Mouse (Mus musculus): ENCODE data around the gene Ptprd. TPM values are rescaled to one million over a fixed set of nuclear protein-coding genes. Genes with fewer than 3 reads are reported as not detected.

Ptprd gene
- polyA plus RNA-seq, 1 experiment: 1.2 TPM

GRCm38 (mm10) chr4:78082744-78083143 lies 129.0 kb downstream of the Ptprd start:
- TF ChIP-seq MYOG (IDR thresholded peaks at IDR 0.05; ENCODE audit: control insufficient read depth, extremely low read depth, insufficient read length) (no peak), MYOD1 (IDR thresholded peaks at IDR 0.05; ENCODE audit: control insufficient read depth, insufficient read length, low read depth) (no peak), MAX (IDR thresholded peaks at IDR 0.05) (no peak), CTCF (IDR thresholded peaks at IDR 0.05; ENCODE audit: control insufficient read depth, insufficient read depth, insufficient read length) (no peak), CEBPB (IDR thresholded peaks at IDR 0.05; ENCODE audit: low read depth) (no peak), FOSL1 (IDR thresholded peaks at IDR 0.05; ENCODE audit: insufficient read depth, low read length, poor library complexity, severe bottlenecking) (no peak), USF1 (IDR thresholded peaks at IDR 0.05; ENCODE audit: low read depth) (no peak)
- no peaks in the 10 kb centered on the region for H3K27me3 ChIP-seq (ENCODE audit: control insufficient read depth, insufficient read depth, insufficient read length)
- H3K4me3 ChIP-seq (ENCODE audit: insufficient read depth, poor library complexity, severe bottlenecking): no peak overlapping the region
- no peak overlapping the region for H3ac ChIP-seq (ENCODE audit: control insufficient read depth, insufficient read length, low read depth)
- H3K79me3 ChIP-seq (ENCODE audit: low read depth): no peaks in the 10 kb centered on the region
- H3K79me2 ChIP-seq (ENCODE audit: control insufficient read depth, insufficient read depth): no peaks in the 10 kb centered on the region
- H3K36me3 ChIP-seq (ENCODE audit: control insufficient read depth, insufficient read depth): no peaks in the 10 kb centered on the region

DNA sequence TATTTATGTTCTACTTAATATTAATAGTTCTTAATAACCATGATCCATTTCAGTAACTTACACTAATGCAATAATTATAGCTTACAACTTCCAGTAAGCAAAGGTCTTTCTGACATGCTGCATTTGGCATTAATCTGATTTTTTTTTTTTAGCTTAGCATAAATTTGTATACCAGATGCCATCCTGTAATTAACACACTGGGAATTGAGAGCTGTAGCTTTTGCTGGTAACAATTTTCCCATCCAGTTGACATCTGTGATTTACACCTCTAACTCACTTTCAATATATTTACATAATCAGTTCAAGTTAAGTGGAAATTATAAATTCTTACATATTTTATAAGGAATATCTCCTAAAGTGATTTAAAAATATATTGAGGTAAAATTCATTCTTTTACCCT lies 134.3 kb downstream of the Ptprd start:
- Histone ChIP-seq H3K79me2 (ENCODE audit: control insufficient read depth, insufficient read depth) (no peaks in the 10 kb centered on the region), H3K4me3 (ENCODE audit: insufficient read depth, poor library complexity, severe bottlenecking) (no peak overlapping the region), H3K79me3 (ENCODE audit: low read depth) (no peaks in the 10 kb centered on the region), H3K27me3 (ENCODE audit: control insufficient read depth, insufficient read depth, insufficient read length) (no peaks in the 10 kb centered on the region), H3ac (ENCODE audit: control insufficient read depth, insufficient read length, low read depth) (no peak overlapping the region), H3K36me3 (ENCODE audit: control insufficient read depth, insufficient read depth) (no peaks in the 10 kb centered on the region)
- no peak for TF ChIP-seq MYOG (IDR thresholded peaks at IDR 0.05; ENCODE audit: control insufficient read depth, extremely low read depth, insufficient read length)
- TF ChIP-seq MAX (IDR thresholded peaks at IDR 0.05): no peak
- no peak for TF ChIP-seq MYOD1 (IDR thresholded peaks at IDR 0.05; ENCODE audit: control insufficient read depth, insufficient read length, low read depth)
- TF ChIP-seq USF1 (IDR thresholded peaks at IDR 0.05; ENCODE audit: low read depth): no peak
- TF ChIP-seq CEBPB (IDR thresholded peaks at IDR 0.05; ENCODE audit: low read depth): no peak
- no peak for TF ChIP-seq CTCF (IDR thresholded peaks at IDR 0.05; ENCODE audit: control insufficient read depth, insufficient read depth, insufficient read length)
- TF ChIP-seq FOSL1 (IDR thresholded peaks at IDR 0.05; ENCODE audit: insufficient read depth, low read length, poor library complexity, severe bottlenecking): no peak

GRCm38 (mm10) chr4:78077087-78077486 lies 134.7 kb downstream of the Ptprd start:
- Histone ChIP-seq H3K79me2 (ENCODE audit: control insufficient read depth, insufficient read depth) (no peaks in the 10 kb centered on the region), H3K27me3 (ENCODE audit: control insufficient read depth, insufficient read depth, insufficient read length) (no peaks in the 10 kb centered on the region)

DNA sequence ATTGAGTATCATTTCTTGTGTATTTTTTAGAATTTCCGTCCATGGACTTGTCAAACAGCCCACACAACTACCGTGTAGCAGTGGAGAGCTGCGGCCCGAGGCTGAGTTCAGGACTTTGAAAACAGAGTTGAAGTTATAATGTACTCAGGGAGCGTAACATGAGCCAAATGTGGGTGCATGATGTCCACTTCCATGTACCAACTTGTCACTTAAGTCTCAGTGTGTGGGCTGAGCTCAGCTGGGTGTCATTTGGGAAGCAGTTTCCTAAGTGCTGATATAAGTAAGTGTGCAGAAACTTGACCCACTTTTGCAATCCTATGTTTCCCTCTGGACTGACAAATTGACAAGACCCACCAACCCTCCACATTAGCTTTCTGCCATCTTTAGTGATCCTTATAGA lies 173.4 kb downstream of the Ptprd start:
- H3K79me3 ChIP-seq (ENCODE audit: low read depth): no peaks in the 10 kb centered on the region
- no peaks in the 10 kb centered on the region for H3K27me3 ChIP-seq (ENCODE audit: control insufficient read depth, insufficient read depth, insufficient read length)
- no peak overlapping the region for H3ac ChIP-seq (ENCODE audit: control insufficient read depth, insufficient read length, low read depth)
- no peaks in the 10 kb centered on the region for H3K36me3 ChIP-seq (ENCODE audit: control insufficient read depth, insufficient read depth)
- H3K4me3 ChIP-seq (ENCODE audit: insufficient read depth, poor library complexity, severe bottlenecking): no peak overlapping the region
- no peak for TF ChIP-seq MYOG (IDR thresholded peaks at IDR 0.05; ENCODE audit: control insufficient read depth, extremely low read depth, insufficient read length)
- TF ChIP-seq CEBPB (IDR thresholded peaks at IDR 0.05; ENCODE audit: low read depth): no peak
- no peak for TF ChIP-seq USF1 (IDR thresholded peaks at IDR 0.05; ENCODE audit: low read depth)
- no peak for TF ChIP-seq MYOD1 (IDR thresholded peaks at IDR 0.05; ENCODE audit: control insufficient read depth, insufficient read length, low read depth)
- TF ChIP-seq FOSL1 (IDR thresholded peaks at IDR 0.05; ENCODE audit: insufficient read depth, low read length, poor library complexity, severe bottlenecking): no peak
- TF ChIP-seq CTCF (IDR thresholded peaks at IDR 0.05; ENCODE audit: control insufficient read depth, insufficient read depth, insufficient read length): no peak
- TF ChIP-seq MAX (IDR thresholded peaks at IDR 0.05): no peak
- H3K79me2 ChIP-seq (ENCODE audit: control insufficient read depth, insufficient read depth): no peaks in the 10 kb centered on the region

More at GRCm38 (mm10) chr4:78077087-78077486, 134.7 kb downstream of the Ptprd start:
- no peaks in the 10 kb centered on the region for H3K79me3 ChIP-seq (ENCODE audit: low read depth)
- no peak overlapping the region for H3K4me3 ChIP-seq (ENCODE audit: insufficient read depth, poor library complexity, severe bottlenecking)
- TF ChIP-seq CEBPB (IDR thresholded peaks at IDR 0.05; ENCODE audit: low read depth) (no peak), FOSL1 (IDR thresholded peaks at IDR 0.05; ENCODE audit: insufficient read depth, low read length, poor library complexity, severe bottlenecking) (no peak), CTCF (IDR thresholded peaks at IDR 0.05; ENCODE audit: control insufficient read depth, insufficient read depth, insufficient read length) (no peak), USF1 (IDR thresholded peaks at IDR 0.05; ENCODE audit: low read depth) (no peak), MAX (IDR thresholded peaks at IDR 0.05) (no peak), MYOD1 (IDR thresholded peaks at IDR 0.05; ENCODE audit: control insufficient read depth, insufficient read length, low read depth) (no peak), MYOG (IDR thresholded peaks at IDR 0.05; ENCODE audit: control insufficient read depth, extremely low read depth, insufficient read length) (no peak)
- no peaks in the 10 kb centered on the region for H3K36me3 ChIP-seq (ENCODE audit: control insufficient read depth, insufficient read depth)
- H3ac ChIP-seq (ENCODE audit: control insufficient read depth, insufficient read length, low read depth): no peak overlapping the region

DNA sequence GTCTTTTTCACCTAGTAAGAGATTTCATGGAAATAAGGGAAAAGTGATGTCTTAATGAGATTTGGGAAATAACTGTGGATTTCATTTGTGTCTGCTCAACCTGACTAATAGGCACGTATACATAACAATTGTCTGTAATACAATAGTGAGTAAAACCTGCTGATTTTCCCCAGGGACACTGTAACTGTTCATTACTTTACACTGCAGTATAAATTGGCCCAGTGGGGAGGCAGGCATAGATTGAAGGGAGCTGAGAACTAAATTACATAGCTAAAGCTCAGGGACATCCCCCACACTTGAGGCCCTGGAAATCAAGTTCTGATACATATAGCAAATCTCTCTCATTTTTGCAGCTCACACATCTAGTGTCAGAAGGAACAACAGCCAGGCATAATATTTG lies 209.7 kb downstream of the Ptprd start:
- TF ChIP-seq CTCF (IDR thresholded peaks at IDR 0.05; ENCODE audit: control insufficient read depth, insufficient read depth, insufficient read length): no peak
- no peak for TF ChIP-seq CEBPB (IDR thresholded peaks at IDR 0.05; ENCODE audit: low read depth)
- no peak for TF ChIP-seq MAX (IDR thresholded peaks at IDR 0.05)
- TF ChIP-seq FOSL1 (IDR thresholded peaks at IDR 0.05; ENCODE audit: insufficient read depth, low read length, poor library complexity, severe bottlenecking): no peak
- TF ChIP-seq MYOD1 (IDR thresholded peaks at IDR 0.05; ENCODE audit: control insufficient read depth, insufficient read length, low read depth): no peak
- TF ChIP-seq MYOG (IDR thresholded peaks at IDR 0.05; ENCODE audit: control insufficient read depth, extremely low read depth, insufficient read length): no peak
- no peak for TF ChIP-seq USF1 (IDR thresholded peaks at IDR 0.05; ENCODE audit: low read depth)
- Histone ChIP-seq H3K79me3 (ENCODE audit: low read depth) (no peaks in the 10 kb centered on the region), H3K27me3 (ENCODE audit: control insufficient read depth, insufficient read depth, insufficient read length) (no peaks in the 10 kb centered on the region), H3K79me2 (ENCODE audit: control insufficient read depth, insufficient read depth) (no peaks in the 10 kb centered on the region), H3K36me3 (ENCODE audit: control insufficient read depth, insufficient read depth) (no peaks in the 10 kb centered on the region), H3ac (ENCODE audit: control insufficient read depth, insufficient read length, low read depth) (no peak overlapping the region), H3K4me3 (ENCODE audit: insufficient read depth, poor library complexity, severe bottlenecking) (no peak overlapping the region)

DNA sequence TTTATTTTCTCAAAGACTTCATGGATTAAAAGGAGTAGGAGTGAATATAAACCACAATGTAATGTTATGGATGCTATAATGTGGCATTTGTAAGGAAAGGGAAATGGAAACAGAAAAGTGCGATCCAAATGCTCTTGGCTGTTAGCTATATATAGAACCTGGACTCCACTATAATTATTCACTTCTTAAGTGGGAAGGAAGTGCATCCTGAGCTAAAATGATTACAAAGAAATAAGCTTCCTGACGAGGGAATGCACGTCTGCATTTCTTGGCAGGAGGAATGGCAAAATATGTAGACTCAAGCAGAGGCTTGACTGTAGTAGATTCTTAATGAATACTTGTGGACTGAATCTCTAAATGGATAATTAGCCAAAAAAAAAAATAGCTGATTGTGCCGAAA lies 219.1 kb downstream of the Ptprd start:
- Histone ChIP-seq H3ac (ENCODE audit: control insufficient read depth, insufficient read length, low read depth) (no peak overlapping the region), H3K79me2 (ENCODE audit: control insufficient read depth, insufficient read depth) (no peaks in the 10 kb centered on the region), H3K27me3 (ENCODE audit: control insufficient read depth, insufficient read depth, insufficient read length) (no peaks in the 10 kb centered on the region), H3K4me3 (ENCODE audit: insufficient read depth, poor library complexity, severe bottlenecking) (no peak overlapping the region), H3K36me3 (ENCODE audit: control insufficient read depth, insufficient read depth) (no peaks in the 10 kb centered on the region), H3K79me3 (ENCODE audit: low read depth) (no peaks in the 10 kb centered on the region)
- TF ChIP-seq FOSL1 (IDR thresholded peaks at IDR 0.05; ENCODE audit: insufficient read depth, low read length, poor library complexity, severe bottlenecking) (no peak), MYOG (IDR thresholded peaks at IDR 0.05; ENCODE audit: control insufficient read depth, extremely low read depth, insufficient read length) (no peak), USF1 (IDR thresholded peaks at IDR 0.05; ENCODE audit: low read depth) (no peak), MYOD1 (IDR thresholded peaks at IDR 0.05; ENCODE audit: control insufficient read depth, insufficient read length, low read depth) (no peak), CEBPB (IDR thresholded peaks at IDR 0.05; ENCODE audit: low read depth) (no peak), MAX (IDR thresholded peaks at IDR 0.05) (no peak), CTCF (IDR thresholded peaks at IDR 0.05; ENCODE audit: control insufficient read depth, insufficient read depth, insufficient read length) (no peak)
